In the genomic region with DNA sequence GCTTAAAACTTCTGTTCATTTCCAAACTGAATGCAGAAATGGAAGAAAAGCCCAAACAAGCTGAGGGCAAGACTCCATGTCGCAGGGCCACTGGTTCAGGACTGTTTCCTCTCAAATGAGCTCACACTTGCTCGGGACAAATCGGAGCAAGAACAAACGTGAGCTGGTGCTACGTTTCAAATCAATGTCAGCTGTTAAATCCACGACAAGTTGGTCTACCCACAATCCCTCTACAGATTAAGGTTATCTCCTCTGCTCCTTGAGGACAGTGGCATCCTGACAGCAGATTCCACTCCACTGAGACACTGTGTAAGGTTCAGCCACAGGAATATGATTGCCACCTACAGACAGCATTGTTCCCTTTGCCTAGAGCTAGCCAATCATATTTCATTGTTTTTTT, we compare ENCODE assay signal across 13 mouse cellular contexts. TPM values are rescaled to one million over a fixed set of nuclear protein-coding genes. Genes with fewer than 3 reads are reported as not detected.
DNase-seq lines count a peak whose midpoint lies in the region; ATAC-seq and TF ChIP-seq lines count a peak whose summit lies in the region.
"Had no signal": no experiment of that assay in that cellular context is flagged by ENCODE, and none has a peak within 500 bp of the region (broad histone marks: within the 10 kb centered on the region; RNA-seq: fewer than 3 reads in every experiment).

No protein-coding gene starts in this region.

- no peak overlapping the region for H3K4me3 ChIP-seq in midbrain, embryonic 12.5 days
- H3K4me3 ChIP-seq in midbrain, embryonic 11.5 days (ENCODE audit: low read depth, low read length): no peak overlapping the region
- H3K4me3 ChIP-seq in embryonic fibroblast, embryonic 13.5 days (ENCODE audit: insufficient read depth, low read length): no peak overlapping the region
- no peak overlapping the region for H3K4me3 ChIP-seq in limb, embryonic 15.5 days
- H3K4me3 ChIP-seq in stomach, embryonic 15.5 days (replicated peaks): no peak overlapping the region
- H3K4me3 ChIP-seq: left cerebral cortex, adult 2 months had no signal

- peaks cover 48% of the 10 kb centered on the region for H3K4me1 ChIP-seq in midbrain, embryonic 12.5 days
- peaks cover 6% of the 10 kb centered on the region; the same call in 1 of the 2 replicates for H3K4me1 ChIP-seq in midbrain, embryonic 11.5 days (ENCODE audit: control insufficient read depth, insufficient read depth, low read length)
- H3K4me1 ChIP-seq in embryonic fibroblast, embryonic 13.5 days (ENCODE audit: control insufficient read depth, insufficient read depth, low read length): peaks cover 3% of the 10 kb centered on the region
- peaks cover 52% of the 10 kb centered on the region for H3K4me1 ChIP-seq in limb, embryonic 15.5 days
- H3K4me1 ChIP-seq in stomach, embryonic 15.5 days: peaks cover 32% of the 10 kb centered on the region

- H3K9ac ChIP-seq in midbrain, embryonic 12.5 days (replicated peaks): no peak overlapping the region
- H3K9ac ChIP-seq in midbrain, embryonic 11.5 days (ENCODE audit: low read length): no peak overlapping the region
- no peak overlapping the region for H3K9ac ChIP-seq in limb, embryonic 15.5 days
- no peak overlapping the region for H3K9ac ChIP-seq in stomach, embryonic 15.5 days
- H3K9ac ChIP-seq: liver, embryonic 14.5 days had no signal

- no peak overlapping the region for H3K27ac ChIP-seq in midbrain, embryonic 12.5 days (replicated peaks)
- no peak overlapping the region for H3K27ac ChIP-seq in midbrain, embryonic 11.5 days (ENCODE audit: low read depth, low read length)
- H3K27ac ChIP-seq in embryonic fibroblast, embryonic 13.5 days (ENCODE audit: insufficient read depth, low read length): peak overlapping the region; percentile 55; the same call in 1 of the 2 replicates
- H3K27ac ChIP-seq in limb, embryonic 15.5 days: no peak overlapping the region
- no peak overlapping the region for H3K27ac ChIP-seq in stomach, embryonic 15.5 days
- H3K27ac ChIP-seq: left cerebral cortex, adult 2 months; liver, embryonic 14.5 days had no signal

- no peak for TF ChIP-seq CTCF in embryonic fibroblast, embryonic 13.5 days (IDR thresholded peaks at IDR 0.05; ENCODE audit: borderline replicate concordance, insufficient read depth, low read length)

- H3K27me3 ChIP-seq in midbrain, embryonic 12.5 days: peaks cover 39% of the 10 kb centered on the region
- peaks cover 19% of the 10 kb centered on the region for H3K27me3 ChIP-seq in midbrain, embryonic 11.5 days (ENCODE audit: control insufficient read depth, insufficient read depth, low read length)
- H3K27me3 ChIP-seq in limb, embryonic 15.5 days: peaks cover 53% of the 10 kb centered on the region
- H3K27me3 ChIP-seq in stomach, embryonic 15.5 days (replicated peaks): peaks cover 21% of the 10 kb centered on the region; the same call in 1 of the 2 replicates

- H3K9me3 ChIP-seq in midbrain, embryonic 12.5 days: no peaks in the 10 kb centered on the region
- H3K9me3 ChIP-seq in midbrain, embryonic 11.5 days (ENCODE audit: control insufficient read depth, low read length): no peaks in the 10 kb centered on the region
- no peaks in the 10 kb centered on the region for H3K9me3 ChIP-seq in limb, embryonic 15.5 days
- no peaks in the 10 kb centered on the region for H3K9me3 ChIP-seq in stomach, embryonic 15.5 days

- ATAC-seq in midbrain, embryonic 12.5 days (ENCODE audit: low FRiP score, low read depth): no peak
- no peak for ATAC-seq in midbrain, embryonic 11.5 days (ENCODE audit: low FRiP score)
- ATAC-seq in limb, embryonic 15.5 days (ENCODE audit: insufficient number of reproducible peaks, low FRiP score, low TSS enrichment, low read depth): no peak
- no peak for ATAC-seq in stomach, embryonic 15.5 days (ENCODE audit: insufficient read depth, low FRiP score, low read depth)

- H3K4me2 ChIP-seq in midbrain, embryonic 12.5 days (replicated peaks): peak overlapping the region; percentile 26
- no peak overlapping the region for H3K4me2 ChIP-seq in midbrain, embryonic 11.5 days
- H3K4me2 ChIP-seq in limb, embryonic 15.5 days: 0 out of 2 replicates have a peak overlapping the region, but pooled peaks have one; percentile 0
- peak overlapping the region; percentile 3; the same call in 1 of the 2 replicates for H3K4me2 ChIP-seq in stomach, embryonic 15.5 days

- DNase-seq in midbrain, embryonic 11.5 days (ENCODE audit: low spot score, missing footprints): no peak
- DNase-seq in embryo, embryonic 10.5 days (ENCODE audit: low spot score): no peak
- DNase-seq in right cerebral cortex, postnatal 10 days (ENCODE audit: low spot score in 2 of 2): no peak
- DNase-seq: cerebellum, adult 9-10 months; heart, postnatal 14 days; kidney, postnatal 25 days; lung, postnatal 36 days had no signal

- no peak for TF ChIP-seq POLR2A in embryonic fibroblast, embryonic 13.5 days (IDR thresholded peaks at IDR 0.05; ENCODE audit: low read depth, low read length)

- 61% methylated on average over 6 of the region's 6 CpGs for WGBS in midbrain, embryonic 12.5 days
- 78% methylated on average over 6 of the region's 6 CpGs for WGBS in midbrain, embryonic 11.5 days
- WGBS in limb, embryonic 15.5 days: 25% methylated on average over 6 of the region's 6 CpGs
- 49% methylated on average over 6 of the region's 6 CpGs for WGBS in stomach, embryonic 15.5 days

- H3K36me3 ChIP-seq in midbrain, embryonic 12.5 days: no peaks in the 10 kb centered on the region
- no peaks in the 10 kb centered on the region for H3K36me3 ChIP-seq in midbrain, embryonic 11.5 days (ENCODE audit: control insufficient read depth, insufficient read depth, low read length)
- no peaks in the 10 kb centered on the region for H3K36me3 ChIP-seq in limb, embryonic 15.5 days
- no peaks in the 10 kb centered on the region for H3K36me3 ChIP-seq in stomach, embryonic 15.5 days

RNA-seq across cellular contexts. Expression of gene Gfra1, which starts 4.4 kb away (rescaled TPM):
- 36.8 and 39.6 TPM in 2 replicates for polyA plus RNA-seq in midbrain, embryonic 12.5 days (2016; fragmentation: Nextera tagmentation; extraction: Ambion mirVana)
- polyA plus RNA-seq in midbrain, embryonic 11.5 days (2014; fragmentation: Nextera tagmentation; extraction: Ambion mirVana): 26.7 and 28.5 TPM in 2 replicates
- polyA plus RNA-seq in embryonic fibroblast, embryonic 13.5 days (2011; ENCODE audit: insufficient read length, low read depth, missing spikeins): 12.9 and 26.6 TPM in 2 replicates
- polyA plus RNA-seq in limb, embryonic 15.5 days (2015; fragmentation: Nextera tagmentation; extraction: Ambion mirVana): 16.7 and 18.3 TPM in 2 replicates
- polyA plus RNA-seq in stomach, embryonic 15.5 days (2015; fragmentation: Nextera tagmentation; extraction: Ambion mirVana): 33.0 and 40.4 TPM in 2 replicates
